Mouse (Mus musculus): ENCODE measurements around the gene Gm10135.
"Not testable (repeated sequence)": the region's sequence is repeated elsewhere in the genome, so short reads cannot be mapped to it uniquely, and the experiment has no call there.

The Gm10135 gene

GRCm38 (mm10) chr5:72960096-72960495 lies 14.4 kb downstream of the Gm10135 start:
- DNase-seq (ENCODE audit: low spot score), result no peak

- DNase-seq (ENCODE audit: low spot score), result no peak
Observed at GRCm38 (mm10) chr5:72957281-72957680, 17.2 kb downstream of the Gm10135 start.

- DNase-seq (ENCODE audit: low spot score), result no peak
Observed at GRCm38 (mm10) chr5:72953996-72954604, 20.4 kb downstream of the Gm10135 start.

- no peak for DNase-seq (ENCODE audit: low spot score)
Observed at GRCm38 (mm10) chr5:72950252-72950651, 24.2 kb downstream of the Gm10135 start.

GRCm38 (mm10) chr5:72948136-72948535 lies 26.4 kb downstream of the Gm10135 start:
- DNase-seq (ENCODE audit: low spot score), result no peak

GRCm38 (mm10) chr5:72940906-72941432 lies 33.5 kb downstream of the Gm10135 start:
- DNase-seq (ENCODE audit: low spot score), result no peak

- DNase-seq (ENCODE audit: low spot score), result no peak
Observed at GRCm38 (mm10) chr5:72939311-72939710, 35.2 kb downstream of the Gm10135 start.

- not testable (repeated sequence) for DNase-seq (ENCODE audit: low spot score)
Observed at GRCm38 (mm10) chr5:72938421-72938820, 36.1 kb downstream of the Gm10135 start.

GRCm38 (mm10) chr5:72933026-72933675 lies 41.4 kb downstream of the Gm10135 start:
- DNase-seq (ENCODE audit: low spot score), result no peak

GRCm38 (mm10) chr5:72927074-72927473 lies 47.4 kb downstream of the Gm10135 start:
- DNase-seq (ENCODE audit: low spot score), result no peak

- DNase-seq (ENCODE audit: low spot score), result no peak
Observed at GRCm38 (mm10) chr5:72922796-72923195, 51.7 kb downstream of the Gm10135 start.

- no peak for DNase-seq (ENCODE audit: low spot score)
Observed at GRCm38 (mm10) chr5:72921171-72921570, 53.3 kb downstream of the Gm10135 start.

- no peak for DNase-seq (ENCODE audit: low spot score)
Observed at GRCm38 (mm10) chr5:72920416-72920815, 54.1 kb downstream of the Gm10135 start.

- DNase-seq (ENCODE audit: low spot score), result no peak
Observed at GRCm38 (mm10) chr5:72916851-72917250, 57.7 kb downstream of the Gm10135 start.

GRCm38 (mm10) chr5:72916048-72916447 lies 58.5 kb downstream of the Gm10135 start:
- DNase-seq (ENCODE audit: low spot score), result no peak
